Mouse (Mus musculus) bone marrow macrophage, adult 2 months (primary cell): ENCODE results near the gene Olfr477. TPM values are rescaled to one million over a fixed set of nuclear protein-coding genes. Genes with fewer than 3 reads are reported as not detected.
"Not testable (repeated sequence)": the region's sequence is repeated elsewhere in the genome, so short reads cannot be mapped to it uniquely, and the experiment has no call there.

Source experiments
- H3K27ac ChIP-seq: 2 replicates; pipeline ENCODE4 v1.5.1; 2012; ENCODE audit warnings: low read depth, low read length; ENCODE audit not compliant: insufficient read depth
- H3K4me1 ChIP-seq: 2 replicates; pipeline ENCODE4 v1.6.1; 2012; ENCODE audit warnings: low read length; ENCODE audit not compliant: control insufficient read depth, insufficient read depth
- H3K4me3 ChIP-seq: 2 replicates; pipeline ENCODE4 v1.5.1; 2012; ENCODE audit warnings: mild to moderate bottlenecking, low read length, moderate library complexity; ENCODE audit not compliant: insufficient read depth
- CTCF ChIP-seq: IDR thresholded peaks from 2 replicates; pipeline ENCODE4 v1.5.1; 2012; ENCODE audit warnings: low read depth, mild to moderate bottlenecking, low read length, moderate library complexity
- POLR2A ChIP-seq: IDR thresholded peaks from 2 replicates; pipeline ENCODE4 v1.6.1; 2012; ENCODE audit warnings: mild to moderate bottlenecking, low read depth, low read length, borderline replicate concordance
- polyA plus RNA-seq: library from polyadenylated mRNA; stranded (reverse); fragments of >200 nt; gene quantifications from 2 replicates; pipeline ENCODE4 v1.2.4, GENCODE M21; 2012; ENCODE audit not compliant: missing spikeins, insufficient read depth, insufficient read length

Gene Olfr477
- polyA plus RNA-seq = 0.29 TPM in 1 of 2 replicates, not detected in the other

DNA sequence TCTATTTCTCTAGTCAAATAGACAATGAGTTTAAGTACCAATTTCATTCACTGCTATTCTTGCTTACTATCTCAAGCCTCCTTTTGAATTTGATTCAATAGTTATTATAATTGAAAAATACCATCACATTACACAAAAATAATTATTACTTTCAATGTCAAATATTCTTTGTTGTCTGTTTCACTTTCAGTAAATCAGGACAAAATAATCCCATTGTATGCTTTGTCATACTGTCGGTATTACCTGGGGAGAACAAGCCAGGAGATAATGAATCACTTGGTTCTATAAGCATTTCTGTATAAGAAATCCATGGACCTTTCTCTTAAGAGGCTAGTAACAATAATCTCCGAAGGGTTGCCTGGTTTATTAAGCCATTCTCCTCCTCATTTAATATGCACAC, at the start of gene Olfr477:
TSS of gene Olfr477 (plus strand) at position 301 of the 400 bp plus-strand sequence.
- H3K4me3 ChIP-seq = no peak within 1 kb of the TSS
- no peak within 1 kb of the TSS for H3K27ac ChIP-seq
- no peaks in the 10 kb centered on the region for H3K4me1 ChIP-seq
- TF ChIP-seq POLR2A (no peak), CTCF (no peak)

DNA sequence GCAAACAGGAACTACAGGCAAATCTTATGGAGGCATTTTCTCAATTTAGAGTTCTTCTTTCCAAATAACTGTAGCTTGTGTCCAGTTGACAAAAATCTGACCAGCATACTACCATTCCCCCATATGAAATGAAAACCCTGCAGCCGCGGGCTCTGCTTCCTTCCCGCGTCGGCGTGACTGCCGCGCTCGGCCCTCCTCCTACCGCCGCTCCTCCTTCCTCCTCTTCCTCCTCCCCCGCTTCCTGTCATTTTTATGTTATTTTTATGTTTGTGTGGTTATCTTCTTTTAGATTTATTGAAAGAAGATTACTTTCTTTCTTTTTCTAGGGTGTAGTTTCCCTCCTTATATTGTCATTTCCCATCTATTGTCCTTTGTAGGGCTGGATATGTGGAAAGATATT, 34.0 kb upstream of the Olfr477 start:
- not testable (repeated sequence) for H3K4me1 ChIP-seq, H3K4me3 ChIP-seq, H3K27ac ChIP-seq

DNA sequence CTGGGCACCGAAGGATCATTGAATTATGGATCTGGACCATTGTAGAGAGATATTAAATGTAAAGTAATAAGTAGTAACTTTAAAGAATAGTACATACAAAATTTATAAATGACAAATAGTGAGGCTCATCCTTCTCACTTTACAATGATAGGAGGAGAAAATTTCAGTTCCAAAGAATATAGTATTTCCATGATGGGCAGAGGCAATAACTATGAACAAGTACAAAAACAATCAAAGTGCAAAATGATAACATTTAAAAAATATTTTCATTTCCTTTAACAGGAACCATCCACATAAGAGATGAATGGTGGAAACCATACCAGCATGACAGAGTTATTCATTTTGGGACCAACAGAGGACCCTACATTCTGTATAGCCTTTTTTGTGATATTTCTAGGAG, 32.1 kb upstream of the Olfr477 start, which contains the start of gene Olfr474:
TSS of gene Olfr474 (plus strand) at position 301 of the 400 bp plus-strand sequence.
- H3K4me3 ChIP-seq = no peak within 1 kb of the TSS
- H3K4me1 ChIP-seq = no peaks in the 10 kb centered on the region
- H3K27ac ChIP-seq = no peak within 1 kb of the TSS
- no peak for TF ChIP-seq POLR2A
- TF ChIP-seq CTCF = no peak

DNA sequence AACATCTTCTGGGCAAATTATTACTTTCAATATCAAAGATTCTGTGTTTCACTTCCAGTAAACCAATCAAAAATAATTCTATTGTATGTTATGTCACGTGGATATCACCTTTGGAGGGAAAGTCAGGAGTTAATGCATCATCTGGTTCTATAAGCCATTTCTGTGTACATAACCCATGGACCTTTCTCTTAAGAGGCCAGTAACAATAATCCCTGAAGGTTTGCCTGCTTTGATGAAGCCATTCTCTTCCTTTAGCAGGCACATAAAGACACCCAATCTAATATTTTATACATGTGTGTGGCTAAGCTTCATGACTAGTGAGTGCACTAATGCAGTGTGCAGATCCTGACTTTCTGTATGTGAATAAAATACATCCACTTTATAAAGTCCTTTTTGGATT, 22.0 kb upstream of the Olfr477 start, which contains the start of gene Olfr476:
TSS of gene Olfr476 (plus strand) at position 301 of the 400 bp plus-strand sequence.
- Histone ChIP-seq H3K4me1 (no peaks in the 10 kb centered on the region), H3K4me3 (no peak within 1 kb of the TSS), H3K27ac (no peak within 1 kb of the TSS)
- TF ChIP-seq CTCF = no peak
- no peak for TF ChIP-seq POLR2A

GRCm38 (mm10) chr7:108014256-108014655, 27.8 kb downstream of the Olfr477 start:
- not testable (repeated sequence) for H3K27ac ChIP-seq, H3K4me3 ChIP-seq, H3K4me1 ChIP-seq

DNA sequence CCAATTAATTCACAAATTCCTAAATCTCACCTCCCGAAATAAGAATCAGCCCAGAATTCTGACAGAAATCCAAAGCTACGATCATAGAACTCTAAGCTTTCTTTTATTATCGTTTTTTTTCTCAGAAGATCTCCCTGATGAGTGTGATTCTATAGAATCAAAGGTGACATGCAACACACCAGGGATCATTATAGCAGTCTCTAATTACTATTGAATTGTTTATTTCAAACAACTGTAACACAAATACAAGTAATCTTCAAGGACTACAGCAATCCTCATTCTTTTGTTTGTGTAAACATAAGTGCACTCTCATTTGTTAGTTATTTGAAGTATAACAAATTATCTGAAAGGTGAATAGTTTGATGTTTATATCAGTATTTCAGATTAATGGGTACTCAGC, 47.4 kb downstream of the Olfr477 start, which contains the start of gene Olfr478:
TSS of gene Olfr478 (minus strand) at position 101 of the 400 bp plus-strand sequence.
- no peak within 1 kb of the TSS for H3K4me3 ChIP-seq
- no peak for TF ChIP-seq POLR2A
- TF ChIP-seq CTCF = no peak
- no peaks in the 10 kb centered on the region for H3K4me1 ChIP-seq

More for the DNA sequence above, 47.4 kb downstream of the Olfr477 start, which contains the start of gene Olfr478:
- no peak within 1 kb of the TSS for H3K27ac ChIP-seq

Other genes with a start within 250 kb of the Olfr477 start
- not detected in 2 replicates for gene Cyb5r2, start 228.7 kb upstream of the Olfr477 start, polyA plus RNA-seq
- not detected in 2 replicates for gene Ovch2, start 185.5 kb upstream of the Olfr477 start, polyA plus RNA-seq
- not detected in 2 replicates for gene Olfr467, start 174.4 kb upstream of the Olfr477 start, polyA plus RNA-seq
- gene Olfr469, start 161.2 kb upstream of the Olfr477 start, polyA plus RNA-seq = not detected in 2 replicates
- gene Olfr470, start 139.2 kb upstream of the Olfr477 start, polyA plus RNA-seq = not detected in 2 replicates
- not detected in 2 replicates for gene Olfr472, start 88.8 kb upstream of the Olfr477 start, polyA plus RNA-seq
- gene Olfr473, start 56.2 kb upstream of the Olfr477 start, polyA plus RNA-seq = not detected in 2 replicates
- gene Olfr474, start 32.0 kb upstream of the Olfr477 start, polyA plus RNA-seq = not detected in 2 replicates
- gene Olfr476, start 21.9 kb upstream of the Olfr477 start, polyA plus RNA-seq = not detected in 2 replicates
- gene Olfr478, start 47.3 kb downstream of the Olfr477 start, polyA plus RNA-seq = not detected in 2 replicates
- not detected in 2 replicates for gene Olfr479, start 64.0 kb downstream of the Olfr477 start, polyA plus RNA-seq
- not detected in 2 replicates for gene Olfr480, start 80.7 kb downstream of the Olfr477 start, polyA plus RNA-seq
- 0.31 TPM in 1 of 2 replicates, not detected in the other for gene Olfr481, start 93.2 kb downstream of the Olfr477 start, polyA plus RNA-seq
- gene Olfr482, start 110.9 kb downstream of the Olfr477 start, polyA plus RNA-seq = not detected in 2 replicates
- gene Olfr483, start 114.2 kb downstream of the Olfr477 start, polyA plus RNA-seq = not detected in 2 replicates
- gene Olfr484, start 140.8 kb downstream of the Olfr477 start, polyA plus RNA-seq = not detected in 2 replicates
- gene Olfr485, start 173.2 kb downstream of the Olfr477 start, polyA plus RNA-seq = not detected in 2 replicates
- gene Olfr486, start 186.0 kb downstream of the Olfr477 start, polyA plus RNA-seq = not detected in 2 replicates
- gene Olfr487, start 227.9 kb downstream of the Olfr477 start, polyA plus RNA-seq = not detected in 2 replicates